Mouse (Mus musculus) embryonic fibroblast, embryonic 13.5 days (primary cell): ENCODE measurements at regions not wholly inside any gene's neighbourhood (a gene's known extent, or its start where the extent isn't known, plus 50 kb on each side); places are given as distances from the start of the nearest gene placed in this dataset.

Source experiments
- CTCF ChIP-seq: IDR thresholded peaks from 2 replicates; pipeline ENCODE4 v1.5.1; 2011; ENCODE audit warnings: mild to moderate bottlenecking, control low read depth, low read length, moderate library complexity, borderline replicate concordance; ENCODE audit not compliant: insufficient read depth
- POLR2A ChIP-seq: IDR thresholded peaks from 2 replicates; pipeline ENCODE4 v1.6.1; 2011; ENCODE audit warnings: low read depth, mild to moderate bottlenecking, control low read depth, low read length, moderate library complexity

DNA sequence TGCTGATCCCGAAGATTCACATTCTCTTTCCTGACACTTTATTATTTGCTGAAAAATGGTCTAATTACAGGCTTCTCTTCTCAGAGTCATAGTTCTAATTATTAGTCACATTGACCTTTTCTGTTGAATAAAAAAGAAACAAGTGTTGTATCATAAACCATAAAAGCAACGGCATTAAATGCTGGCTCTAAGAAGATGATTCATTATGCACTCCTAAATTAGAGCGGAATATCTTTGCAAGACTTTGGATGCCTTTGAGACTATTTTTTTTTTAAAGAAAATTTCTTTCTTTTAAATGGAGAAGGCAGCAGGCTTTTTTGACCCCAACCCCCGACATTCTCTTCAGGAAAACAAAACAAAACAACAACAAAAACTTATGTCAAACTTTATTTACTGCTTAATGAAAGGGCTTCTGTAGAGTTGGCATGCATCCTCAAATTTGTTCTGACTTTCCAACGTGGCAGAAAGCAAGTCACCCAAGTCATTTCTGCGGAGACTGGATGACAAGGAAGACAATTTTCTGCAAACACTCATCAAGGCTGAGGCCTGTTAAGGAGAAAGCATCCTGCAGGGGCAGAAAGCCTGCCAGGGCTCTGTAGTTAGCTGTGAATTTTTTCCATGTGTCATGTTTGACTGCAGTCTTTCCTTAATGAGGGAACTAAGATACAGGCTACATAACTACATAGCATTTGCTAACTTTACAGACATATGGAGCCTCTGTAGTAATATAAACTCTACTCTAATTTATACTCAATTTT lies 205.1 kb downstream of the 1700017N19Rik start:
- TF ChIP-seq CTCF (no peak), POLR2A (no peak)
